Mouse (Mus musculus): Measurements from ENCODE around the gene Tgoln1.
A peak's percentile ranks its signal among the peaks of the same experiment; 100 is the strongest.

Gene Tgoln1

GRCm38 (mm10) chr6:72630370-72630769, 13.6 kb upstream of the Tgoln1 start:
- no peak for DNase-seq (ENCODE audit: low spot score)

- DNase-seq (ENCODE audit: low spot score): no peak
Measured at GRCm38 (mm10) chr6:72627276-72627675, 10.5 kb upstream of the Tgoln1 start.

GRCm38 (mm10) chr6:72626391-72626790, 9.6 kb upstream of the Tgoln1 start:
- no peak for DNase-seq (ENCODE audit: low spot score)

GRCm38 (mm10) chr6:72623661-72624402, 7.0 kb upstream of the Tgoln1 start:
- DNase-seq (ENCODE audit: low spot score): no peak

- DNase-seq (ENCODE audit: low spot score): no peak
Measured at GRCm38 (mm10) chr6:72622917-72623316, 6.1 kb upstream of the Tgoln1 start.

GRCm38 (mm10) chr6:72620920-72621319, 4.1 kb upstream of the Tgoln1 start:
- peak; percentile 52 for DNase-seq (ENCODE audit: low spot score)

- peak; percentile 80 for DNase-seq (ENCODE audit: low spot score)
Measured at GRCm38 (mm10) chr6:72619734-72620532, 3.1 kb upstream of the Tgoln1 start.

GRCm38 (mm10) chr6:72615561-72616375, 1.0 kb downstream of the Tgoln1 start:
- no peak for DNase-seq (ENCODE audit: low spot score)

- DNase-seq (ENCODE audit: low spot score): no peak
Measured at GRCm38 (mm10) chr6:72615151-72615550, 1.6 kb downstream of the Tgoln1 start.

- no peak for DNase-seq (ENCODE audit: low spot score)
Measured at GRCm38 (mm10) chr6:72610261-72610660, 6.5 kb downstream of the Tgoln1 start.

GRCm38 (mm10) chr6:72608662-72609184, 8.1 kb downstream of the Tgoln1 start:
- no peak for DNase-seq (ENCODE audit: low spot score)

GRCm38 (mm10) chr6:72607676-72608075, 9.1 kb downstream of the Tgoln1 start:
- DNase-seq (ENCODE audit: low spot score): no peak

GRCm38 (mm10) chr6:72607060-72607459, 9.7 kb downstream of the Tgoln1 start:
- no peak for DNase-seq (ENCODE audit: low spot score)

GRCm38 (mm10) chr6:72604066-72604465, 12.7 kb downstream of the Tgoln1 start:
- DNase-seq (ENCODE audit: low spot score): no peak

GRCm38 (mm10) chr6:72601732-72602131, 15.1 kb downstream of the Tgoln1 start:
- peak; percentile 70 for DNase-seq (ENCODE audit: low spot score)

- no peak for DNase-seq (ENCODE audit: low spot score)
Measured at GRCm38 (mm10) chr6:72600771-72601170, 16.0 kb downstream of the Tgoln1 start.

GRCm38 (mm10) chr6:72600216-72600615, 16.6 kb downstream of the Tgoln1 start:
- no peak for DNase-seq (ENCODE audit: low spot score)

GRCm38 (mm10) chr6:72598791-72599557, 17.8 kb downstream of the Tgoln1 start:
- DNase-seq (ENCODE audit: low spot score): no peak

- peak; percentile 94 for DNase-seq (ENCODE audit: low spot score)
Measured at GRCm38 (mm10) chr6:72597956-72598753, 18.6 kb downstream of the Tgoln1 start, which contains the start of the genes Elmod3 and Retsat. TSS of gene Elmod3 (minus strand) at chr6:72598413. TSS of gene Retsat (plus strand) at chr6:72598475.
